Mouse (Mus musculus) cerebellum, adult 2 months (tissue): ENCODE results near the gene Fmnl2. TPM values are rescaled to one million over a fixed set of nuclear protein-coding genes. Genes with fewer than 3 reads are reported as not detected.

ENCODE experiments used
- DNase-seq, 2 experiments: peaks; one replicate each; pipeline ENCODE4 v3.0.0; 2021
- H3K27ac ChIP-seq: fragments of 200-500 bp; 2 replicates; pipeline ENCODE4 v1.5.1; 2012; ENCODE audit warnings: low read length, control low read depth, inconsistent platforms; ENCODE audit not compliant: insufficient read depth
- H3K27me3 ChIP-seq: fragments of 200-500 bp; 2 replicates; pipeline ENCODE4 v1.6.1; 2012; ENCODE audit warnings: inconsistent platforms, mild to moderate bottlenecking, low read length, moderate library complexity; ENCODE audit not compliant: control insufficient read depth, insufficient read depth
- H3K4me1 ChIP-seq: fragments of 200-500 bp; 2 replicates; pipeline ENCODE4 v1.6.1; 2011; ENCODE audit warnings: low read length; ENCODE audit not compliant: control insufficient read depth, insufficient read depth
- H3K4me3 ChIP-seq: fragments of 200-500 bp; replicated peaks from 2 replicates; pipeline ENCODE3; 2011; ENCODE audit warnings: mild to moderate bottlenecking, low read depth, low read length, control low read depth; ENCODE audit not compliant: insufficient read depth
- CTCF ChIP-seq: fragments of 200-500 bp; IDR thresholded peaks from 2 replicates; pipeline ENCODE4 v1.5.1; 2011; ENCODE audit warnings: low read depth, mild to moderate bottlenecking, control low read depth, low read length, moderate library complexity, borderline replicate concordance; ENCODE audit not compliant: insufficient read depth
- POLR2A ChIP-seq: fragments of 200-500 bp; IDR thresholded peaks from 2 replicates; pipeline ENCODE4 v1.6.1; 2011; ENCODE audit warnings: low read length, control low read depth, borderline replicate concordance; ENCODE audit not compliant: insufficient read depth
- WGBS: fragments of 180-500 bp; shearing (Covaris S2); methylation state at CpG from one replicate; pipeline ENCODE4 v1.1.7; 2018; 5-methylcytosine and 5-hydroxymethylcytosine counted together
- polyA plus RNA-seq: library from polyadenylated mRNA; depleted of rRNA; stranded (reverse); fragments of >200 nt; gene quantifications from 2 replicates; pipeline ENCODE4 v1.2.3, GENCODE M21; 2012; rRNA removed

The Fmnl2 gene
- polyA plus RNA-seq: 25.3 and 25.5 TPM in 2 replicates

DNA sequence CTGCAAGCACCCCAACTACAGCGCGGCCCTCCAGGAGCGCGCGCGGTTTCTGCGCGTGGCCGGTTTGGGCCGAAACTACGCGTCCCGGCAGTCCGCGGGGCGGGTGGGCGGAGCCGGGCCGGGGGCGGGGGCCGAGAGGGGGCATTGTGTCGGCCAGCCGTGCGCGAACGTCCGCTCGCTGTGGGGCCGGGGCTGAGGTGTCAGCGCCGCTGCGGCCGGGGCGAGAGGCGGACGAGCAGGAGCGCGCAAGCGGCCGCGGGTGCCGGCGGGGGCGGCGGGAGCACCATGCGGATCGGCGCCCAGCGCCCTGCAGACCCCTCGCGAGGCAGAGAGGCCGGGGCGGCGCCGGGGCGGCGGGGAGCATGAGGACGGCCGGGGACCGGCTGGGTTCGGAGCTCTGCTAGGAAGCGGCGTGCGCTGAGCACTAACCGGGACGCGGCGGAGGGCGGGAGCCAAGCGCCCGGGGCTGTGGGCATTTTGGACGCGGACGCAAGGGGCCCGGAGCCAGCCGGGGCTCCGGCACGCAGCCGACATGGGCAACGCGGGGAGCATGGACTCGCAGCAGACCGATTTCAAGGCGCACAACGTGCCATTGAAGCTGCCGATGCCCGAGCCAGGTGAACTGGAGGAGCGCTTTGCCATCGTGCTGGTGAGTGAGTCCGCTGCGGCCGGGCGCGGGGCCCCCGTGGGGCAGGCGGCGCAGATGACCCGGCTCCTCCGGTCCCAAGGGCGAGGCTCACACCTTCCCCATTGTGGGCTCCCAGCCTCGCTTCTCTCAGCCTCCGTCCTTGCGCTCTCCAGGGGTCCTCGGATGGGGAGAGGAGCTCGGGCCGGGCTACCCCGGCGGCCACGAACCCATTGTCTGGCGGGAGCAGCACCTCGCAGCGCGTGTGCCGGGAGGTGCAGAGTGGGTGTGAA is at the start of gene Fmnl2:
Fmnl2 (plus strand) TSS at position 250 of the 918 bp plus-strand sequence.
- H3K27ac ChIP-seq: peak within 1 kb of the TSS; percentile 37; the same call in 1 of the 2 replicates
- DNase-seq: peak; percentile 84 to 86
- 1% methylated on average over 110 of the region's 114 CpGs for WGBS
- peak within 1 kb of the TSS; percentile 63 for H3K4me3 ChIP-seq
- no peaks in the 10 kb centered on the region for H3K27me3 ChIP-seq
- H3K4me1 ChIP-seq: peaks cover 14% of the 10 kb centered on the region
- peak; percentile 51; the same call in 1 of the 2 replicates for TF ChIP-seq POLR2A
- no peak for TF ChIP-seq CTCF

DNA sequence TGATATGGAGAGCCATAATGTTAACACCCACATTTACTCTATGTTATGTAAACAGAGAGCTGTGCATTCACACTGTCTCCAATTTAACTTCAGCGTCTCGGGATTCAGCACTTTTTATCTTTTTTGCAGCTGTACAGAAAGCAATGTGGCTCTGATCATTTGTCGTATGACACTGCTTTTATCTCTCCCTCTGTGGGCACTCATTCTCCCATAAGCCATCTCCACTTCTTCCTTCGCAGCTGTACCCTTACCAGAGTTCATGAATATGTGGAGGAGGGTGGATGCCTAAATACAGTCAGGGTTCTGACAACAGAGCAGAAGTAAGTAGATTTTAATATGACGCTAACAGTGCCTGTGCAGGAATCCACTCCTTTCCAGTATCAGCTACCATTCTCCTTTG is 47.7 kb upstream of the Fmnl2 start:
- H3K27ac ChIP-seq: no peak overlapping the region
- TF ChIP-seq POLR2A (no peak), CTCF (no peak)
- H3K27me3 ChIP-seq: no peaks in the 10 kb centered on the region
- H3K4me1 ChIP-seq: no peaks in the 10 kb centered on the region
- DNase-seq: no peak
- WGBS: 96% methylated on average over 5 of the region's 5 CpGs
- no peak overlapping the region for H3K4me3 ChIP-seq

DNA sequence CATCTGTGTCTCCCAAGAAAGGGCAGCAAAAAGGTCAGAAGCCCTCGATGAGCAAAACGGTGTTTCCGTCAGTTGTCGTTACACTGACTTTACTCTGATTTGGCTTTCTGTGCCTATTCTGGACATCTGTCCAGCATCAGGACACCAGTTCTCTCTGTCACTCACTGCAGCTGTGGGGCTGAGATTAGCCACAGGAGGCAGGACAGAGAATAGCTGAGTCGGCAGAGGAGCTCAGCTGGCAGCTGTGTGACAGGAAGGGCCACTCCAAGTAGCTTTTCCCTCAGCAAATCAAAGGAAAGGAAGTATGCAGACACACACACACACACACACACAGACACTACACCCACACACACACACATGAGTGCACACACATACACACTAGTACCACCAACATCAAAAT is 46.0 kb upstream of the Fmnl2 start:
- no peak overlapping the region for H3K27ac ChIP-seq
- no peaks in the 10 kb centered on the region for H3K27me3 ChIP-seq
- TF ChIP-seq CTCF (no peak), POLR2A (no peak)
- DNase-seq: no peak
- 39% methylated on average over 5 of the region's 5 CpGs for WGBS
- no peak overlapping the region for H3K4me3 ChIP-seq
- H3K4me1 ChIP-seq: no peaks in the 10 kb centered on the region

DNA sequence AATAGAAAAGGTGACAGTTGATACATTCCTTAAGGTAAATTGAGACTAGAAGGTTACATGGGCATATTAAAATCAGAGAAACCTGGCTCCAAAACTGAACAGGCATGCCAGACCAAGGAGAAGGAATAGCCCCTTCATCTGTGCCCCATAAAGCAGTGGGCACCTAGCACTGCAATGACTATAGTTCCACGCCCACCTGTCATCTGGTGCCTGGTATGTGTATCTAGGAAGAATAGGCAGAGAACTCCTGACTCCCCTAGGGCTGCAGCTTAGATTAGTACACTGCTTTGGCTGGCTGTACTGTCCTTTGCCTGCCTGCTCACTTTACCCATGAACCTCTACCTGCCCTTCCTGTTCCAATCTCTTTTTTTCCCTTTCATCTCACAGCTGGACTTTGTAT is 40.3 kb upstream of the Fmnl2 start:
- Histone ChIP-seq H3K27me3 (no peaks in the 10 kb centered on the region), H3K27ac (no peak overlapping the region), H3K4me1 (no peaks in the 10 kb centered on the region; the same call in 1 of the 2 replicates), H3K4me3 (no peak overlapping the region)
- no peak for TF ChIP-seq POLR2A
- TF ChIP-seq CTCF: no peak
- 100% methylated on average over 1 of the region's 1 CpGs for whole genome bisulfite sequencing
- DNase-seq: no peak

DNA sequence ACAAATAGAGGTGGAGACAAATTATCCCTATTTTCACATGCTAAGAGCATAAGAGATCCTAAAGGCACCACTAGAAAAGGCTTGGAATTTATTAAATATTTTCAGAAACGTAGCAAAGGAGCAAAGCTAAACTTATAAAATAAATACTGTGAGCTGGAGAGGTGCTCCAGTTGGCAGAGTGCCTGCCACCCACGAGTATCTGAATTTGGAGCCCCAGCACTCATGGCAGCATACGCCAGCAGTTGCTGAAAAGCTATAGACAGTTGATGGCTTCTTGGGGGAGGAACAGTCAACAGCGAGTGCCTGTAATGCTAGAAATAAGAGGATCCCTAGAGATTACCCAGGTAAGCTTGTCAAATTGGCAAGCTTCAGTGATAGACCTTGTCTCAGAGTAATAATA is 38.7 kb upstream of the Fmnl2 start:
- Histone ChIP-seq H3K27ac (no peak overlapping the region), H3K4me3 (no peak overlapping the region), H3K27me3 (no peaks in the 10 kb centered on the region), H3K4me1 (no peaks in the 10 kb centered on the region; the same call in 1 of the 2 replicates)
- TF ChIP-seq CTCF (no peak), POLR2A (no peak)
- 61% methylated on average over 4 of the region's 4 CpGs for WGBS
- DNase-seq: no peak

DNA sequence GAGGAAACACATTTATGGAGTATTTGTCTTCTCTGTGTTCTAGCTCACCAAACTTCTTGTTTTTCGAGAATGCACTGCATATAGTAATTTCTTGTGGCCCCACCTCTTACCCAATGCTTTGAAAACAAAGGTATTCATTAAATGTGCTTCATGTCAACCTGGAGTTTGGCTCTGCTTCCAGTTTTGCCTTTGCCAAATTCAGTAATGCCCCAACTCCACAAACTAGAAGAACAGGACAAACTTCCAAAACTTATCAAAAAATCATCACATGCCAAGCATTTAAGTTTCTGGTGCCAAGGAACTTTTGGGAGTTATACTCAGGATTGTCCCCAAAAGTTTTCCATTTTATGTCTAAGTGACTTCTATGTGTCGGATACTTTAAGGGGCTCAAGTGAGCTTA is 35.4 kb upstream of the Fmnl2 start:
- Histone ChIP-seq H3K27me3 (no peaks in the 10 kb centered on the region), H3K4me3 (no peak overlapping the region), H3K4me1 (no peaks in the 10 kb centered on the region; the same call in 1 of the 2 replicates), H3K27ac (no peak overlapping the region)
- no peak for DNase-seq
- 83% methylated on average over 2 of the region's 2 CpGs for WGBS
- TF ChIP-seq CTCF: no peak
- TF ChIP-seq POLR2A: no peak

DNA sequence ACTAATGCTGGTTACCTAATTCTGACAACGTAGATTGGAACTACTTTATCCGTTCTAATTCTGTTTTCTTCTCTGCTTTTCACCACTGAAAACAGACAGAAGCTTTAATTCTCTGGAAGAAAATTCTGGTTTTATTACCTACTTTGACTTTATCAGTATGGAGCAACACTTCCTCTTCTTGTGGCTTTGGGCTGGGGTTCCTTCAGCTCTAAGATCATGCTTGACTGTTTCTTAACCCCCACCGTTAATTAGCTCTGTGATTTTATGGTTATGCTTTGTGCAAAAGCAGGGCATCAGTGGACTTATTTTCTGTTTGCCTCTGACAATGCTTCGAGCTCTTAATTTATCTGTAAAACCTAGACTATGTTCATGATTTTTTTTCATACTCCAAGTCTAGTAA is 29.6 kb upstream of the Fmnl2 start:
- TF ChIP-seq CTCF (no peak), POLR2A (no peak)

DNA sequence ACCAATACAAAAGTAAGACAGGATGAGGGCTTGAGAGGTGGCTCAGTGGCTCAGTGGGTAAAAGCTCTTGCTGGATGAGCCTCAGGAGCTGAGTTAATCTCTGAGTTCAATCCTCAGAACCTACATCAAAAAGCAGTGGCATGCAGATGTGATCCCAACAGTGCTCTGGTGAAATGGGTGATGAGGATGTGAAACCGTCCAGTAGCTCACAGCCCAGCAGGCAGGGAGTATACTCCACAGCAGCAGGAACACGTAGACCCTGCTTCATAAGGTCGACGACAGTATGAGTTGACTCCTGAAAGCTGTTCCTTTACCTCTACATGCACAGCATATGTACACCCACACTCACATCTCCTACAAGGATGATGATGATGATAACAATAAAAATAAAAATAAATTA is 27.1 kb upstream of the Fmnl2 start:
- DNase-seq: no peak
- no peak overlapping the region for H3K27ac ChIP-seq
- H3K4me1 ChIP-seq: no peaks in the 10 kb centered on the region
- H3K27me3 ChIP-seq: no peaks in the 10 kb centered on the region
- H3K4me3 ChIP-seq: no peak overlapping the region
- no peak for TF ChIP-seq CTCF
- TF ChIP-seq POLR2A: no peak
- WGBS: 88% methylated on average over 4 of the region's 4 CpGs

More for the DNA sequence above, 29.6 kb upstream of the Fmnl2 start:
- Histone ChIP-seq H3K27me3 (no peaks in the 10 kb centered on the region), H3K27ac (no peak overlapping the region), H3K4me1 (no peaks in the 10 kb centered on the region), H3K4me3 (no peak overlapping the region)
- WGBS: 88% methylated on average over 4 of the region's 4 CpGs
- no peak for DNase-seq
